Mouse (Mus musculus): Measurements from ENCODE around the gene Olfr804.

The Olfr804 gene

GRCm38 (mm10) chr10:129702910-129703309, at the start of gene Olfr804:
TSS of gene Olfr804 (plus strand) at chr10:129703210.
- DNase-seq (ENCODE audit: low spot score), result no peak

DNA sequence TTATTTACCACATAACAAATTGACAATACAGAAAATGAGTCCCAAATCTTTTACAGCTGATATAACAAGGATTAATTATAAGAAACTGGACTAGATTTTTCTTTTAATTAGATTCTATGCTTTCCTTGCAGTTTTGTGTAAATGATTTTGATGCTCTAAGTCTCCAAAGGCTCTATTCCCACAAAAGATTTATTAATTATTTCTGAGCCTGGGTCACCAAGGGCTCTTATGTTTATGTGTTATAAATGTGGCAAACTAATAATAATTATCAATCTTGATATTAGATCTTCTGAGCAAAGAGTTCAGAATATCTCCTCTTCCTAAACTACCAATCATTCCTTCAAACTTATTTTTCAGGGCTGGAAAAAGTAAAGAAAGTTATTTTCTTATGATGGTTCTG, 45.6 kb upstream of the Olfr804 start, which contains the start of gene Olfr800:
Gene Olfr800, plus strand, starts transcription at position 301 of the 400 bp plus-strand sequence.
- no peak for DNase-seq (ENCODE audit: low spot score)

DNA sequence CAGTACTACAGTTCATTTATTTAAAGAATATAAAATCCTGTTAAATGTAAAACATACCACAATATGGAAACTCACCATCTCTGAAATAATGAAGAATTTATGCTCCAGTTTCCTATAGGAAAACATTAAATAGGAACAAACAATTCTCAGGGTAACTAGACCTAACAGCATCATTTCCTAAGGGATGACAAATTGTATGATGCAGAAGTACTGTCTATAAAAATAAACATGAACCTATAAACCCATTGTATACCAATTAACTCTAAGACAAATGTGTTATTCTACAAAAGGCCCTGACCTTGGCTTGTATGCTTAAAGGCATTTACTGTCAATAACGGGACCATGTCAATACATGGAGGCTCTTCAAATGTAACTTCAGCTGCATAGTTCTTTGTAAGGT, 29.2 kb upstream of the Olfr804 start, which contains the start of gene Olfr801:
Gene Olfr801, minus strand, starts transcription at position 101 of the 400 bp plus-strand sequence.
- no peak for DNase-seq (ENCODE audit: low spot score)

- no peak for DNase-seq (ENCODE audit: low spot score)
Observed at GRCm38 (mm10) chr10:129688069-129688468, 14.9 kb upstream of the Olfr804 start, which contains the start of gene Olfr802. TSS of gene Olfr802 (minus strand) at chr10:129688169.

DNA sequence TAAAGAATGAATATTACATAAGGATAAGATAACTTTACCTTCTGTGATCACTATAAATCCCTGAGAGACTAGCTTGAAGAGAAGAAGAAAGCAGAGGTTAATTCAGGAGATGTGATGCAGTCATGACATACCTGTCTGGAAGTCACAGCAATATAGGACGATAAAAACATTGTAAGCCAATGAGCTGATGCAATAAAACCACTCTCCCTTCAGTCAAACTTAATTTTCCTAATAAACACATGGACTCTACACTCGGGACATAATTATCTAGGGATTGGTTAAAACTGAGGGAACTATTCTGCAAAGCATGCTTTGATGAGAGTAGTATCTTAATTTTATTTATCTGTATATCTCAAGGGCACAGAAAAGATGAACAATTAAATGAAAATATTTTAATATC, 8.8 kb upstream of the Olfr804 start, which contains the start of gene Olfr803:
Gene Olfr803, minus strand, starts transcription at position 101 of the 400 bp plus-strand sequence.
- no peak for DNase-seq (ENCODE audit: low spot score)

- no peak for DNase-seq (ENCODE audit: low spot score)
Observed at GRCm38 (mm10) chr10:129729275-129729674, 26.3 kb downstream of the Olfr804 start, which contains the start of gene Olfr805. TSS of gene Olfr805 (minus strand) at chr10:129729375.

DNA sequence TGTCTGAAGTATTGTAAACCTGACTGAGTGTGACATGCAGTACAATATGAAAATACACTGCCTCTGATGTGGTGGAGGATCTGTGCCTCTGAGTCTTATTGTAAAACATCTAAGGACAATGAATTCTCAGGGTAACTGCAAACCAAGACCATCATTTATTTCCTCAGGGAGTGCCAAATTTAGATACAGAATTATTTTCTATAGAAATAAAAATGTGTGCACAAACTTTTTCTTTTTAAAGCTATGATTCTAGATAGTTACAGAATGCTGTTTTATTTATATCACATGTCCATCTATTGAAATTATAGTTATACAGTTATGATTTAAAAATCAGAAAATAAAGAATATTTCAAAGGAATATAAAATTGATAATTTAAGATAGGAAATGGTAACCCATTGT, 38.8 kb downstream of the Olfr804 start, which contains the start of gene Olfr806:
Gene Olfr806, minus strand, starts transcription at position 101 of the 400 bp plus-strand sequence.
- no peak for DNase-seq (ENCODE audit: low spot score)

DNA sequence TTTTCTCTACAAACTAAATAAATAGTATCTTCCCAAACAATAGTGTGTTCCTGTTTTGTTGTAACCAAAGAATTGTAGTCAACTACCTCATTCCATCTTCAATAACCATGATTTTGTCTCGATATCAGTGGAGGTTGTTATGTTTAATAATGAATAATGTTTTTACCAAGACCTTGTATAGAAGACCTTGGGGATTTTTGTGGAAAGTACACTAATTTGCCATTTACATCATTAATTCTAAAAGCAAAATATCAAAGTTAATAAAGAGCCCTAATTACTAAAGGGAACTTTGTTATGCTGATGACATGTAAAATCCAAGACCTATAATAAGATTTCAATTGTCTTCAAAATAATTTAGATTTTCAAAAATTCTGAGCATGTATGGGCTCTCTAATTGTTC, 54.7 kb downstream of the Olfr804 start, which contains the start of gene Olfr807:
Gene Olfr807, minus strand, starts transcription at position 101 of the 400 bp plus-strand sequence.
- no peak for DNase-seq (ENCODE audit: low spot score)
